ENCODE assay signal across 11 mouse cellular contexts in the genomic region with DNA sequence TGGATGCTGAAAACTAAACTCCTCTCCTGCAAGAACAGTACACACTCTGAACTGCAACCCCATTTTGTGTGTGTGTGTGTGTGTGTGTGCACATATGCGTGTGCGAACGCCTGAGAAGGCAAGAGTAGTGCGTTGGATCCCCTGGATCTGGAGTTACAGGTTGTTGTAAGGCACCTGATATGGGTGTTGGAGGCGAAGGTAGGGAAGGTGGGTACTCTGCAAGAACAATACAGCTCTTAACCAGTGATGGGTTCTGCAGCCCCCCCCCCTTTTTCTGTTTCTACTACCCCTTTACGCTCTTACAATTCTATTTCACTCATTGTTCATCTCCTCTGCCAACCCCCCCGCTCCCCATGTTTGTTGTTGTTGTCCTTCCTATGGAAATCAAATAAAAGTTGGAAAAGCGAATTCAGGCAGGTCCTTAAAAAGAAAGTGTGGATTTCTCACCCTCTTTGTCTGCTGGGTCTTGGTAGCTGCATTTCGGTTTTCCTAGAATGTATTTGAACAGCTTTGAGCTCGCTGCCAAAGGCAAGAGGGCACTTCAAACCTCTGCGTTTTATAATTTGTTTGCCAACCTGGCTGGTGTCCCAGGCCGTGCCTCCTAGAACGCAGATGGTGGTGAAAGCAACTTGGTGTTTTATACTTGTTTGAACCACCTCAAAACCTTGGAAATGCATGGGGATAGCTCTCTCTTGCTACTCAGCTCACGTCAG. TPM values are rescaled to one million over a fixed set of nuclear protein-coding genes. Genes with fewer than 3 reads are reported as not detected.
DNase-seq lines count a peak whose midpoint lies in the region; ATAC-seq and TF ChIP-seq lines count a peak whose summit lies in the region.
"Had no signal": no experiment of that assay in that cellular context is flagged by ENCODE, and none has a peak within 500 bp of the region (broad histone marks: within the 10 kb centered on the region; RNA-seq: fewer than 3 reads in every experiment).

No protein-coding gene starts in this region.

- TF ChIP-seq CTCF in stomach, postnatal 0 days (IDR thresholded peaks at IDR 0.05; ENCODE audit: low read depth): no peak

- no peak overlapping the region for H3K9ac ChIP-seq in heart, embryonic 11.5 days (ENCODE audit: low read depth, low read length)
- H3K9ac ChIP-seq in stomach, postnatal 0 days (ENCODE audit: low read length): no peak overlapping the region

- no peaks in the 10 kb centered on the region for H3K27me3 ChIP-seq in heart, embryonic 11.5 days (ENCODE audit: control insufficient read depth, insufficient read depth, low read length)
- no peaks in the 10 kb centered on the region for H3K27me3 ChIP-seq in stomach, postnatal 0 days (ENCODE audit: control insufficient read depth, insufficient read depth, low read length)

- no peaks in the 10 kb centered on the region for H3K9me3 ChIP-seq in heart, embryonic 11.5 days (replicated peaks; ENCODE audit: control insufficient read depth, low read length)
- H3K9me3 ChIP-seq in stomach, postnatal 0 days (ENCODE audit: control insufficient read depth, low read length): no peaks in the 10 kb centered on the region

- 88% methylated on average over 14 of the region's 14 CpGs for WGBS in heart, embryonic 11.5 days (ENCODE audit: insufficient replicate concordance)
- 38% methylated on average over 14 of the region's 14 CpGs for WGBS in large intestine, adult 2 months
- WGBS in stomach, postnatal 0 days: 64% methylated on average over 14 of the region's 14 CpGs

- no peak overlapping the region for H3K4me2 ChIP-seq in heart, embryonic 11.5 days
- 0 out of 2 replicates have a peak overlapping the region, but pooled peaks have one; percentile 20 for H3K4me2 ChIP-seq in stomach, postnatal 0 days (replicated peaks; ENCODE audit: low read depth)

- no peak for TF ChIP-seq EP300 in stomach, postnatal 0 days (optimal IDR thresholded peaks at IDR 0.05)

- no peaks in the 10 kb centered on the region for H3K36me3 ChIP-seq in heart, embryonic 11.5 days (ENCODE audit: control insufficient read depth, insufficient read depth, low read length)
- H3K36me3 ChIP-seq in stomach, postnatal 0 days (ENCODE audit: control insufficient read depth, insufficient read depth, low read length): no peaks in the 10 kb centered on the region

- peak; percentile 67 to 70 for DNase-seq in heart, postnatal 10 days
- DNase-seq in right cerebral cortex, postnatal 10 days (ENCODE audit: low spot score in 2 of 2): peak; percentile 34 to 63
- no peak for DNase-seq in right cerebral cortex, adult 2 months (ENCODE audit: low spot score in 2 of 2)
- DNase-seq in large intestine, adult 2 months (ENCODE audit: low read depth, low spot score): peak; percentile 61
- DNase-seq in stomach, postnatal 0 days (ENCODE audit: low spot score): peak; percentile 78
- DNase-seq in gastrocnemius, postnatal 36 days: no peak
- no peak for DNase-seq in cerebellum, adult 11-12 months
- DNase-seq: right cerebral cortex, postnatal 25 days; thymus, postnatal 36 days had no signal

- no peak overlapping the region for H3K27ac ChIP-seq in heart, embryonic 11.5 days (ENCODE audit: low read depth, low read length)
- H3K27ac ChIP-seq in stomach, postnatal 0 days (replicated peaks): 0 out of 2 replicates have a peak overlapping the region, but pooled peaks have one; percentile 24

- H3K4me1 ChIP-seq in heart, embryonic 11.5 days (ENCODE audit: control insufficient read depth, insufficient read depth, low read length): peaks cover 3% of the 10 kb centered on the region; the same call in 1 of the 2 replicates
- no peaks in the 10 kb centered on the region for H3K4me1 ChIP-seq in stomach, postnatal 0 days (replicated peaks; ENCODE audit: control insufficient read depth, insufficient read depth)

- intact Hi-C loops in heart, postnatal 10 days (cut with DNase I): no loop called here
- intact Hi-C loops in gastrocnemius, postnatal 36 days (cut with DNase I): no loop called here

- no peak overlapping the region for H3K4me3 ChIP-seq in heart, embryonic 11.5 days (ENCODE audit: low read depth, low read length)
- H3K4me3 ChIP-seq in stomach, postnatal 0 days (ENCODE audit: low read depth, low read length): no peak overlapping the region

- no peak for ATAC-seq in heart, embryonic 11.5 days (replicated peaks; ENCODE audit: insufficient number of reproducible peaks, low FRiP score, low TSS enrichment)
- peak; percentile 57; the same call in 1 of the 2 replicates for ATAC-seq in stomach, postnatal 0 days (ENCODE audit: low FRiP score, low TSS enrichment)
- ATAC-seq: inflammation-experienced regulatory T-cells, adult 6 months had no signal

RNA-seq across cellular contexts. Expression of gene Cachd1, which starts 24.4 kb away (rescaled TPM):
- 1 to 10 TPM; 5.5 to 8.5 TPM for total RNA-seq in heart, postnatal 10 days (2021)
- 9.3 and 16.3 TPM in 2 replicates for polyA plus RNA-seq in heart, embryonic 11.5 days (2014; fragmentation: Nextera tagmentation; extraction: Ambion mirVana)
- 27.6 and 33.0 TPM in 2 replicates for polyA plus RNA-seq in large intestine, adult 2 months (2012; rRNA removed)
- polyA plus RNA-seq in stomach, postnatal 0 days (2015; fragmentation: Nextera tagmentation; extraction: Ambion mirVana): 6.4 and 7.0 TPM in 2 replicates
- total RNA-seq in gastrocnemius, postnatal 36 days (2021): 1 to 10 TPM; 4.4 to 4.5 TPM
- polyA plus RNA-seq: inflammation-experienced regulatory T-cells, adult 6 months had no signal

Comparison
In these comparisons a context has a peak if more than half of its experiments do, and no peak if none do; other contexts are left out.
1. DNase-seq: peak in heart, postnatal 10 days (2 of 2), right cerebral cortex, postnatal 10 days (2 of 2), large intestine, adult 2 months (single experiment) and stomach, postnatal 0 days (single experiment); none in right cerebral cortex, adult 2 months (0 of 2), gastrocnemius, postnatal 36 days (0 of 2) and cerebellum, adult 11-12 months (single experiment).